Mouse (Mus musculus) layer of hippocampus, postnatal 10 days (tissue): ENCODE measurements at regions not wholly inside any gene's neighbourhood (a gene's known extent, or its start where the extent isn't known, plus 50 kb on each side); places are given as distances from the start of the nearest gene placed in this dataset.

Source experiments
- DNase-seq, 2 experiments: peaks; one replicate each; pipeline ENCODE4 v3.0.0; 2021; ENCODE audit warnings: low spot score in 2 of 2

GRCm38 (mm10) chr2:137977767-137978166, 278.6 kb upstream of the Btbd3 start:
- DNase-seq: peak; percentile 5 to 13

DNA sequence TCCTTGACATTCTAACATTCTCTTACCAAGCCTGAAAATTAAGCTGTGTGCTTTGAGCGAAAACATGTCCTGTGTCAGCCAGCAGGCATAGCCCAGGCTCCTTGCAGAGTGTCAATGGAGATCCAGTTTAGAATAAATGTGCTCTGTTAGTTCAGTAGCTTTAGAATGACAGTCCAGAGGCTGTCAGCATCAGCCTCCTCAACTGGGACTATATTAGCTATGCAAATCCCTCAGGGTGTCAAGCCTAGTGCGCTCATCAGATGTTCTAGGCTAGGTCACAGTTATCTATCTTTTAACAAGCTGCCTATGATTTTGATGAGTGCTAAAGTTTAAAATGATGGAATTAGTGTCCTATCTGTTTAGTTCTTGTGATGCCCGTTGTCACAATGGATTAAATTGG, 281.7 kb upstream of the Btbd3 start:
- DNase-seq: no peak

- DNase-seq: no peak
Measured at GRCm38 (mm10) chr2:137969156-137969555, 287.2 kb upstream of the Btbd3 start.

- no peak for DNase-seq
Measured at GRCm38 (mm10) chr2:137966460-137967076, 289.8 kb upstream of the Btbd3 start.

GRCm38 (mm10) chr2:137954830-137955229, 301.5 kb upstream of the Btbd3 start:
- no peak for DNase-seq

DNA sequence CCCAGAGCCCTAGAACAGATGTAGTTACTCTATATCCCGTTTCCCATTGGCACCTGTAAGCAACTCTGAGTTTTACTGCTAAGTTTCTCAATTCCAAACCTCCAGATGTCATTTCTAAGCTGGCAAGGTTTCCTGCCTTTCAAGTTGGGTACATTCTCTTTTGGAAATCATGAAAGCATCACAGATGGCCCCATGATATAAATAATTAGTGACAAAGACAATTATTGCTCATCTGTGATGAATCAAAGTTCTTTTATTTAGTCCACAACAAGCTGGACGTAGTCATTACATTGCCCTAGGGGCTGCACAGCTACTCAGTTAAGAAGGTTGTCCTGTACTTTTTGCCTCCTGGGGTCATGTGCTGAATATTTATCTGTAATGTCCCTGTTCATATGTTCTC, 303.2 kb upstream of the Btbd3 start:
- peak in 1 of 2 experiments; percentile 16 for DNase-seq

GRCm38 (mm10) chr2:137951942-137952341, 304.4 kb upstream of the Btbd3 start:
- no peak for DNase-seq

DNA sequence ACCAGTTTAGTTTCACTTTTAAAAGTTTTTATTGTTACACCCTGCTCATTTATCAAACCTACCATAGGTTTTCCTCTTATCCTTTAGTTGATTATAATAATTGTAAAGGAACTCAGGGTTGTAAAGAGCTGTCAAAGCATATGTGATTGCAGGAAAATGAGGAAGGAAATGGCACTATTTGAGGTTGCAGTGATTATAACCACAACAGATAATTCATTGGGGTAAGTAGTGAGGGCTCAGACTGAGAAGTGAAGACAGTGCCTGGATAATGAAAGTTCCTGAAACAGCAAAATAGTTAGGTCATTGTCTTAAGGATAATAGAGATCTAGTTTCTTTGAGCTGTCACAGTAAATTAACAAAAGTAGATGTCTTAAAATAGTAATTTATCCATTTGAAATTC, 305.4 kb upstream of the Btbd3 start:
- DNase-seq: no peak

- DNase-seq: peak; percentile 91
Measured at GRCm38 (mm10) chr2:137942753-137943152, 313.6 kb upstream of the Btbd3 start.

DNA sequence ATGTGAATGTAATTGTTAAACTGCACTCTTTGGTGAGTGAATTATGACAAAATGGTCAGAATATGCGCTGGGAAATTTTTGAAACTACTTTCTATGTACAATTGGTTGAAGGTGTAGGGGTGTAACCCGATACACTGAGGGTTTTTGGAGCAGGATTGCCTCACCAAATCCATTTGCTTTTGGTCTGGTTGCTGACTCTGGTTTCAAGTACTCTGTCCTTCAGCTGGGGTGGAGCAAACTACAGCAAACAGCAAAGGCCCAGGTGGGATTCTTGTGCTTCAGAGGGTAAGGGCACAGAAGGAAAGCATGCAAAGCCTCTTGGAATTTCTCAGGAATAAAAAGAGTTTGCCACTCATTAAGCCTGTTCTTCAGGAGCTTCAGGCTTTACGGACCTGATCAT, 316.8 kb upstream of the Btbd3 start:
- DNase-seq: no peak

DNA sequence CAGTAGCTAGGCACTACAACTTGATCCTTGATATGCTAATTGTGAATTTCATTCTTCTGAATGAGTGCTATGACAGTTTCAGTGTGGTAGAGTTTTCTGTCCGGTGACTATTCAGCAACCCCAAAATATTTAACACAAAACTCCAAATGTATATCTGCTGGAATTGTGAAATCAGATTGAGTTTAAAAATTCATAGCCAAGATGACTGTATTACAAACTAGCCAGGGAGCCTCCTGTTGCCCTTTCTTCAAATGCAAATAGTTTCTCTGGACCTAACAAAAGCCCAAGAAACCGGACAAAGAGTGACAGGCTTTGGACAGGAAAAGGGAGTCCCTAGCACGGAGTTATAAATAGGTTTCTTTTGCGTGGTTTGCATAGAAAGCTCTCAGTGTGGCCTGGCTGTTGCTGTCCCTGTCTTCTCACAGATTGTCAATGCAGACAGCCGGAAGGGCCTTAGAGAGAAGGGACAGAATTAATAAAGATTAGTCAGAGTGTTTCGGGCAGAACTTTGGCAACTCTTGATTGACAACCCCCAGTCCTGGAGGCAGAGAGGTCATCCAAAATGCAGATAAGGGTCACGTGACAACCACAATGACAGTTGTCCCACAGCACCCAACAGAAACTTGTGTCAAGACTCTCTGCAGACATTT, 317.4 kb upstream of the Btbd3 start:
- DNase-seq: no peak

DNA sequence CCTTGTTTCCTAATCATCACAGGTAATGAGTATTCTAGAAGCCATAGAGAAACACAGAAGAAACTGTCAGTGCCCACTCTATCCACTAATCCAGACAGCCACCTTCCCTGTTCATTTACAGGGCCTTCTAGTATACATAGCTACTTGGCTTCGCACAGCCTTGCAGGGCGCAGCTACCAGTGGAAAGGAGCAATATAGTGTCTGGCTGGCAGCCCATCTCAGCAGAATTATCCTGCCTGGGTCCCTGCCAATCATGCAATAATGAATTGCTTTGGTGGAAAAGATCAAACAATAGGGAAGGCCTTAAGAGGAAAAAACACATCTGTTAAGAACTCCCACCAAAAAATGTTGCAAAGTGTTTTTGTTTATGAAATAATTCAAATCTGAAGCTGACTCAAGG, 319.8 kb upstream of the Btbd3 start:
- no peak for DNase-seq

GRCm38 (mm10) chr2:137932931-137933330, 323.4 kb upstream of the Btbd3 start:
- DNase-seq: no peak

DNA sequence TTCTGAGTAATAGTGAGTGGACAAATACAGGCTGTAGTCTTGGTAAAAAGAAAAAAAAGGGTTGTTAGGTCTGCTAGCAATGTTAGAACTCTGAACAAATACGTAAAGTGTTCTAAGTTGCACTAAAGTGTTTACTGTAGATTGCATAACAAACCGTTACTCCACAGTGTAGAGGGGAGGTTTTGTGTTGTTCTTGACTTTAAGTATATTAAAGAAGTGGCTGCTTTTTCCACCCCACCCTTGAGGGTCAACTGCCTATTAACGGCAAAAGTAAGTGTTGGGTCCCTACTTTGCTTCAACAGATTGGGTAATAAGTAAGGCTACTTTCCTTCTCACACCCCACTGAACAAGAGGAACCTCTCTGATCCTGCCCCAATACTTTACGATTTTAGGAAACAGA, 323.9 kb upstream of the Btbd3 start:
- DNase-seq: no peak

DNA sequence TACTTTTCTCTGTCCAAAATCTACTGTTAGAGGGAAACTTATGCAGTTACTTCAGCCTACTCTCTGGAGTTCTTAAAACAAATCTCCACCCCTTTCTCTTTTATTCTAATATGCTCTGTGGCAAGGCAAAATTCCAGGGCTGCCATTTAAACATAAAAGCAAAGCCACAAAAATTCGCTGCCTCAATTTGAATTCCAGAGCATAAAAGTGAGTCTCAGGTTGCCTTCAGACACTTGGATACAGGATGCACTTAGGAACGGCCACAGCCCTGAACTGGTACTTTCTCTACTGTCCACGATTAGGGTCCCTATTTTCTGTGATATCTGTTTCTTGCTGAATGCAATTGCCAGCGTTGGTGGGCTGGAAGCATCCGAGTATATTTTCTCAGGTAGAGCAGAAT, 330.9 kb upstream of the Btbd3 start:
- DNase-seq: no peak

DNA sequence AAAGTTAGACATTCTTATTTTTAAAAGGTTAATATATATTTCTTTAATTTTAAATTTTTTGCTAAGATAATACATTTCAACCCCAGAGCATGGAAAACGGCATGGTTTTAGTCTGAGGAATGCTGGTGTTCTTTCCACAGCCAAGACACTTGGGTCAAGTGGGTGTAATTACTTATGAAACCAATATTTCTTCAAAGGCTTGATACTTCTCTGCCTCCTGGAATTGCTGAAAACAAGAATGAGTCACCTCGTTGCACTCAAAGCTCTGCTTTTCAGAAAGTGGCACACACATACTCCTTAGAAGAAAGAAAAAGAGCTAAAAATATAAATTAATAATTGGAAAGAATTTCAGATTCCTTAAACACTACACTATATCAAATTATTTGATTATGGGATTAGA, 331.8 kb upstream of the Btbd3 start:
- DNase-seq: no peak

GRCm38 (mm10) chr2:137898425-137898824, 357.9 kb upstream of the Btbd3 start:
- no peak for DNase-seq

DNA sequence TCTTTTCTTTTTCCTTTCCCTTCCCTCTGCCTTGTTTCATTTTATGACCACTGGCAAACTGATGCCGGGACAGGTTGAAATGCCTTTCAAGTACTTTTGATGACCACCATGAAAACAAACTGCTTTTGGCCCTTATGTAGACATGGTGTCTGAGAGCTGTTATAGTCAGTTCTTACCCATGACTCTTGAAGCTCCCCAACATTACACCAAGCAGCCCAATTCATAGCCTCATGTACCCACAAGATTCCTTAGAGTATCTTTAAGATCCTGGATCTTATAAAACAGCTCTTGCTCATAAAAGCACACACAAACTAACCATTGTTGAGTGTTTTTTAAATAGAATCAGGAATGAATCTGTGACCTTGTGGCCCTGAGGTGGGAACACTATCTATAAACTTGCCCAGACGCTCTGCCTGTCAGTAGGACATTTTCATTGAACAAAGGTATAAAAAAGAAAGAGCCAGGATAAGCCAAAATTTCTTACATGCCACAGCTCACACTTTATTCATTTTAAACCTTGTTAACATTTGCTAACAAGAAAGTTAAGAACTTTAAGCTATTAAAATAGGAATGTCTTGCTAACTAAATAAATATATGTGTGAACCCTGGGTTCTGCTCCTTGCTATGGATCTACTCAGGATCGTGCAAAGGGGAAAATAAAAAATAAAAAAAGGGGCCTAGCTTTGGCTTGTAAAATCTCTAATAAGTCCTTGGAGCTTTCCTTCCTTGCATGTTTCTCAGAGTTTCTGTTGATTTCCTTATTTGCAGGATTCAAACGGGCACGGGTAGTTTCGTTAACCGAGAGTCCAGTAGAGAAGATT, 375.9 kb upstream of the Btbd3 start:
- no peak for DNase-seq

- peak in 1 of 2 experiments; percentile 5 for DNase-seq
Measured at GRCm38 (mm10) chr2:137869676-137870075, 386.7 kb upstream of the Btbd3 start.

- DNase-seq: no peak
Measured at GRCm38 (mm10) chr2:137854494-137854893, 401.9 kb upstream of the Btbd3 start.

DNA sequence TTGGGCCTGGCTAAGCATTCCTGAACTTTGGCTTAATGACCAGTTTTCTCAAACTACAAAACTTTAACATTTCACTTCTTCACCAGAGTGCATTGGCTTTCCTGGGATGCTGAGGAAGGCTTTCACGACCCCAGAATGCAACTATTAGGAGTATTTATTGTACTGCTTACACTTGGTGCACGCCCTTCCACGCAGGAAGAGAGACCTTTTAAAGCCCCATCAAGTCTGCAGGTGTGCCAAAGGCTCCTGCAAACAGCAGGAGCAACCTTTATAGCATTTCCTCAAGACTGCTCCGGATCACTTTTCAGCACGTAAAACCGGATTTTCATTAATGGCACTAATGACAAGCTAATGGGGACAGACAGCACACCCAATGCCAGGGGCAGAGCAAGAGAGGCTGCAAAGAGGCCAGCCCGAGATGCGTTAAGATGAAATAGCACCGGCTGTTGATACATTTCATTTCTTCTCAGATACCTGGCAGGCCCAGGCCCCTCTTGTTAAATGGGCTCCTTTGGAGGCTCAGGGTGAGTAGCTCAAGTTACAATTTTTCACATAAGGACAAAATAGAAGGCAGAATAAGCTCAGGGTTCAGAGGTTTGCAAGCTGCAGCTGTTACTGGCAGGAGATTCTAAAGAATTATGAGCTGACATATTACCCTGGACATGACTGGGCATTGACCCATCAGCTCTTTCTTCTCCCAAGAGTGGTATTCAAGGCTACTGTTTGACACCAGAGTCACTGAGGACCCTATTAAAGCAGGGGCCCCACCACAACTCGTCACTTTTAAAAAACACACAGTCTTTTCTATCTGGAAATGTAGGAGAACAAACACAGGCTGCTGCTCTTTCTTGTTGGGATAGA, 402.7 kb upstream of the Btbd3 start:
- no peak for DNase-seq
